Mouse (Mus musculus) hindbrain, embryonic 10.5 days (tissue): Measurements from ENCODE around the gene B4galt5. TPM values are rescaled to one million over a fixed set of nuclear protein-coding genes. Genes with fewer than 3 reads are reported as not detected.
A peak's percentile ranks its signal among the peaks of the same experiment; 100 is the strongest.

Experiments
- DNase-seq: peaks from one replicate; pipeline ENCODE4 v3.0.0-alpha.2; 2017; ENCODE audit warnings: low spot score
- H3K27ac ChIP-seq: fragments of 300-500 bp; sonication (generic); 2 replicates; pipeline ENCODE4 v1.5.1; 2016; ENCODE audit warnings: mild to moderate bottlenecking, moderate library complexity
- H3K27me3 ChIP-seq: fragments of 300-500 bp; sonication (generic); 2 replicates; pipeline ENCODE4 v1.6.1; 2016; ENCODE audit warnings: mild to moderate bottlenecking; ENCODE audit not compliant: poor library complexity, insufficient read depth, severe bottlenecking
- H3K36me3 ChIP-seq: fragments of 300-500 bp; sonication (generic); 2 replicates; pipeline ENCODE4 v1.6.1; 2016; ENCODE audit warnings: mild to moderate bottlenecking, moderate library complexity
- H3K4me1 ChIP-seq: fragments of 300-500 bp; sonication (generic); replicated peaks from 2 replicates; pipeline ENCODE4 v1.6.1; 2016; ENCODE audit warnings: mild to moderate bottlenecking
- H3K4me3 ChIP-seq: fragments of 300-500 bp; sonication (generic); 2 replicates; pipeline ENCODE4 v1.5.1; 2016; ENCODE audit warnings: mild to moderate bottlenecking, moderate library complexity
- H3K9me3 ChIP-seq: fragments of 300-500 bp; sonication (generic); 2 replicates; pipeline ENCODE4 v1.6.1; 2016; ENCODE audit warnings: mild to moderate bottlenecking, moderate library complexity
- WGBS: fragments of 180-500 bp; shearing (Covaris S2); methylation state at CpG from one replicate; pipeline ENCODE4 v1.1.7; 2016; 5-methylcytosine and 5-hydroxymethylcytosine counted together
- polyA plus RNA-seq: library from polyadenylated mRNA; unstranded; fragments of >200 nt; fragmentation: Nextera tagmentation; extraction: Ambion mirVana; gene quantifications from 2 replicates; pipeline ENCODE4 v1.2.1, GENCODE M21; 2016

Gene B4galt5
- polyA plus RNA-seq, 1 experiment from 2014 or later = 10.6 TPM

DNA sequence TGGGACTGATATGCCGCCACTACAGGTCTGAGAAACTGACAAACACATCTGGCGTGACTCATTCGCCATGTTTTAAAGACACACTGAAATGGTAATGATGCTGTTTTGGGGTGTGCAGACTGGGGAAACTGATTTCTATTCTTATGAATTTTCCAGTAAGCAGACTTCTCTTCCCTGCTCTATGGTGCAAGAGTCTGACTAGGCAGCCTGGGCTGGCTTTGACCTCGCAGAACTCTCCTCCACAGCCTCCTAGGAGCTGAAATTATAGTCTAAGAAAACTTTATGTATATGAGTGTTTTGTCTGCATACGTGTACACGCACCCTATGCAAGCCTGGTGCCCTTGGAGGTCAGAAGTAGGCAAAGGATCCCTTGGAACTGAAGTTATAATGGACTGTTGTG, 45.2 kb downstream of the B4galt5 start:
- no peak for DNase-seq
- H3K36me3 ChIP-seq = peaks cover 79% of the 10 kb centered on the region
- no peak overlapping the region for H3K4me3 ChIP-seq
- no peak overlapping the region for H3K27ac ChIP-seq
- H3K4me1 ChIP-seq = peaks cover 32% of the 10 kb centered on the region
- H3K9me3 ChIP-seq = no peaks in the 10 kb centered on the region
- WGBS = 93% methylated on average over 6 of the region's 6 CpGs
- H3K27me3 ChIP-seq = no peaks in the 10 kb centered on the region

DNA sequence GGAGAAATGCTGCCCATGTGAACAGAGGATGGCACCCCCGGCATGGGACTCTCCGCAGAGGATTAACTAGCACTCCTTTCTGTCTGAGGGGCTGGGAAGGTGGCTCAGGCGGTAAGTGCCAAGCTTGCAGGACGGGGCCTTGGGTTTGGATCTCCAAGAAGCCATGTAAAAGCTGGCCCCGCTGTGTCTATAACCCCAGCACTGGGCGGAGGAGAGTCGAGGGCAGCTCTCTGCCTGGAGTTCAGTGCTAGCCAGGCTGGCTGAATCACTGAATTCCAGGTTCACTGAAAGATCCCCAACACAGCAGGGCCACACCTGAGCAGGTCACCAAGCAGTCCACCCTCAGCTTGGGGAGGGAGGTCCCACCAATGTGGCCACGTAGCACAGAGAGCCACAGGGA, 45.8 kb downstream of the B4galt5 start:
- DNase-seq = no peak
- 92% methylated on average over 8 of the region's 8 CpGs for WGBS
- no peaks in the 10 kb centered on the region for H3K27me3 ChIP-seq
- no peak overlapping the region for H3K27ac ChIP-seq
- peaks cover 38% of the 10 kb centered on the region for H3K4me1 ChIP-seq
- H3K36me3 ChIP-seq = peaks cover 74% of the 10 kb centered on the region
- H3K9me3 ChIP-seq = no peaks in the 10 kb centered on the region
- no peak overlapping the region for H3K4me3 ChIP-seq

DNA sequence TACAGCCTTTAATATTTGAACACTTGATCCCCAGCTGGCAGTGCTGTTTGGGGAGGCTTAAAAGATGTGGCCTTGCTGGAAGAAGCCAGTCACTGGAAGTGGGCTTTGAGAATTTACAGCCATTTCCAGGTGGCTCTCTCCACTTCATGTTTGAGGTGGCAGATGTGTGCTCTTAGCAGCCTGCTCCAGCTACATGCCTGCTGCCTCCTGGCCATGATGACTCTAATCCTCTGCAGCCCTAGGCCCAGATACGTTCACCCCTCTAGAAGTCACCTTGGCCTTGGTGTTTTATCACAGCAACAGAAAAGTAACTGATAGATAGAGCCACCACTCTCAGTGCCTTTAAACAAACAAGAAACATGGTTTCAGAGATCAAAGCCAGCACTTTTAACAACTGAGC, 46.3 kb downstream of the B4galt5 start:
- WGBS = 82% methylated on average over 1 of the region's 1 CpGs
- DNase-seq = no peak
- peaks cover 74% of the 10 kb centered on the region for H3K36me3 ChIP-seq

DNA sequence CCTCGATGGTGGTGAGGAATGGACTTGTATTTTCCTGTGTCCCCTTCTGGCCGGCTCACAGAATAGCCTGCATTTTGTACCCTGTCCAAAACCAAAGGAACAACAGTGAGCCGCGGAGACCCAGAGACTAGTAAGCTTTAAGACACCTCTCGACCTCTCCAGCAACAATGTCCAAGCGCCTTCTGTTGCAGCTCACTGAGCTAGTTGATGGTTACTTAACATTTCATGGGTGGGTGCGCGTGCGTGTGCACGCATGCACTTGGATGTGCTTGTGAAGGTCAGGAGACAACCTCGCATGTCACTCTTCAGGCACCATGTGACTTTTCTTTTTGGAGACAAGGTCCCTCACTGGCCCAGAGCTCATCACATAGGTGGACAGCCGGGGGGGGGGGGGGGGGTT, 47.0 kb downstream of the B4galt5 start:
- Histone ChIP-seq H3K27me3 (no peaks in the 10 kb centered on the region), H3K9me3 (no peaks in the 10 kb centered on the region), H3K27ac (no peak overlapping the region), H3K4me1 (peaks cover 35% of the 10 kb centered on the region), H3K4me3 (no peak overlapping the region), H3K36me3 (peaks cover 70% of the 10 kb centered on the region)
- WGBS = 92% methylated on average over 12 of the region's 12 CpGs
- no peak for DNase-seq

More for the DNA sequence above, 46.3 kb downstream of the B4galt5 start:
- Histone ChIP-seq H3K27ac (no peak overlapping the region), H3K9me3 (no peaks in the 10 kb centered on the region), H3K4me1 (peaks cover 41% of the 10 kb centered on the region), H3K4me3 (no peak overlapping the region), H3K27me3 (no peaks in the 10 kb centered on the region)

DNA sequence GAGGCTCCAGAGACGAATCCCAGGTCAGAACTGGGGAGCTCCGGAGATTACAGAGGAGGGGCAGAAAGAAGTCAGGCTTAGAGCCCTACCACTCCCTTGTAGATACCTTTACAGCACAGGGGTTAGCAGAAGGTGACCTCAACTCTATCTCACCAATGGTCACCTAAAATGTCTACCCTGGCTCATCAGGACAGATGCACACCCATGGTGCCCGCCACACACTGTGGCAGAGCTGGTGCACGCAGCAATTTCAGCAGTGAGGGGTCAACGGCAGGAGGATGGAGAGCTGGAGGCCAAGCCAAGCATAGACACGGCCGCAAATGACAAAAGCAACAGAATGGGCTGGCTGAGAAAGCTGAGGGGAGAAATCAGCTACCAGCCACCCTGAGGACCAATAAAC, 47.4 kb downstream of the B4galt5 start:
- WGBS = 92% methylated on average over 7 of the region's 7 CpGs
- Histone ChIP-seq H3K9me3 (no peaks in the 10 kb centered on the region), H3K27ac (no peak overlapping the region), H3K27me3 (no peaks in the 10 kb centered on the region), H3K4me1 (peaks cover 31% of the 10 kb centered on the region), H3K36me3 (peaks cover 66% of the 10 kb centered on the region), H3K4me3 (no peak overlapping the region)
- no peak for DNase-seq

DNA sequence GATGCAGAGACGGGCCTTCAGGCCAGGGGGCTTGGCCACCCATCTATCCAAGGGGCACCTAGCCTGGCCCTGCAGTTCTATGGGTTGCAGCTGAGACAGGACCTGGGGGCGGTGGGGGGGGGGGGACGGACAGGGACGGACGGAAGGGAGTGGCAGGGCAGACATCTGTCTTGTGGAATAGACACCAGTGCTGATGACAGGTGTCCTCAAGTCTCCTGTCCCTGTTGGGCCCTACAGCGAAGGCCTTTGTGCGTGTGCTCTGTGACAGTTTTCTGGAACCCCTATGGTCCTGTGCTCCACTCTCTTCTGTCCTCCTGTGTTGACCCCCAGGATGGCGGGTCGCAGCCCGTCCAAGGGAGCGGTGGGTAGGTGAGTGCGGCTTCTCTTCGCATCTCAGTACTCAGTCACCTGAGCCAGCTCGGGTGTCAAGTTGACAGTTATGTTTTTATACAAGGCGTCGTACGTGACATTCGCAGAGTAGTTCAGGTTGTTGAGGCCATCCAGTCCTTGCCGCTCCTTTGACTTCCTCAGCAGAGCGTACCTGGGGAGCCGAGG, 48.0 kb downstream of the B4galt5 start:
- Histone ChIP-seq H3K4me3 (no peak overlapping the region), H3K36me3 (peaks cover 60% of the 10 kb centered on the region), H3K27me3 (no peaks in the 10 kb centered on the region), H3K4me1 (peaks cover 29% of the 10 kb centered on the region), H3K9me3 (no peaks in the 10 kb centered on the region), H3K27ac (no peak overlapping the region)
- WGBS = 89% methylated on average over 21 of the region's 21 CpGs
- DNase-seq = no peak

DNA sequence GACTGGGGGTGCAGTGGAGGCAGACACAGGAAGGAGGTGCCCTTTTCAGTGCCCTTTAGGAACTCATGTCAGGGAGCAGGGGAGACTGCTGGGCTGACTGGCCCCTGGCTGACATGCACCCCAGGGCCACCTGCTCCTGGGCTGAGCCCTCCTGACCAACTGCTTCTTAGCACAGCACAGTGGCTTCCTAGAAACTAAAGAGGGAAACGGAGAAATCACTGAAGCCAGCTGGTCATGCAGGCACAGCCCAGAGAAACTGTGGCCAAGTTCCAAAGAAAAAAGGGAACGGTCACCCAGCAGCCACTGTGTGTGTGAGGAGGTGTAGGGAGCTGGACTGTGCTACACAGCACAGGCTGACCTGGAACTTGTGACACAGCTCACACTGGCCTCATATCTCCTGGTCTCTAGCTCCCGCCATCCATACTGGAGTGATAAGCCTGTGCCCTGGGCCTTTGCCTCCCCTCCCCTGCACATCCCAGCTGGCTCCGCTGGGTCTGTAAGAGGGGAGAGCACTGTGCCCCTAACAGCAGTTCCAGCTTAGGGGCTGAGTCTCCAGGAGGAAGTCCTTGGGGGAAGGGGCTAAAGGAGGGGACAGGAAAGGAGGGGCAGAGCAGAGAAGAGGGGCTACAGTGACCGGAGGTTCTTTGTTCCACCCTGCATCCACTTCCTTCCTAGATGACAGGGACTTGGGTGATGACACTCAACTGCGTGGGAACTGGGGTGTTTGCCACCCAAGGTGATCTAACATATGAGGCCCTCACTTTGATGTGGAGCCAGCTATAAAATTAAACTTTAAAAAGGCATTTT, 48.9 kb downstream of the B4galt5 start:
- no peaks in the 10 kb centered on the region for H3K27me3 ChIP-seq
- H3K27ac ChIP-seq = peak overlapping the region; percentile 84
- H3K36me3 ChIP-seq = peaks cover 50% of the 10 kb centered on the region
- peaks cover 35% of the 10 kb centered on the region for H3K4me1 ChIP-seq
- H3K9me3 ChIP-seq = no peaks in the 10 kb centered on the region
- H3K4me3 ChIP-seq = no peak overlapping the region
- DNase-seq = no peak
- 77% methylated on average over 6 of the region's 6 CpGs for WGBS

DNA sequence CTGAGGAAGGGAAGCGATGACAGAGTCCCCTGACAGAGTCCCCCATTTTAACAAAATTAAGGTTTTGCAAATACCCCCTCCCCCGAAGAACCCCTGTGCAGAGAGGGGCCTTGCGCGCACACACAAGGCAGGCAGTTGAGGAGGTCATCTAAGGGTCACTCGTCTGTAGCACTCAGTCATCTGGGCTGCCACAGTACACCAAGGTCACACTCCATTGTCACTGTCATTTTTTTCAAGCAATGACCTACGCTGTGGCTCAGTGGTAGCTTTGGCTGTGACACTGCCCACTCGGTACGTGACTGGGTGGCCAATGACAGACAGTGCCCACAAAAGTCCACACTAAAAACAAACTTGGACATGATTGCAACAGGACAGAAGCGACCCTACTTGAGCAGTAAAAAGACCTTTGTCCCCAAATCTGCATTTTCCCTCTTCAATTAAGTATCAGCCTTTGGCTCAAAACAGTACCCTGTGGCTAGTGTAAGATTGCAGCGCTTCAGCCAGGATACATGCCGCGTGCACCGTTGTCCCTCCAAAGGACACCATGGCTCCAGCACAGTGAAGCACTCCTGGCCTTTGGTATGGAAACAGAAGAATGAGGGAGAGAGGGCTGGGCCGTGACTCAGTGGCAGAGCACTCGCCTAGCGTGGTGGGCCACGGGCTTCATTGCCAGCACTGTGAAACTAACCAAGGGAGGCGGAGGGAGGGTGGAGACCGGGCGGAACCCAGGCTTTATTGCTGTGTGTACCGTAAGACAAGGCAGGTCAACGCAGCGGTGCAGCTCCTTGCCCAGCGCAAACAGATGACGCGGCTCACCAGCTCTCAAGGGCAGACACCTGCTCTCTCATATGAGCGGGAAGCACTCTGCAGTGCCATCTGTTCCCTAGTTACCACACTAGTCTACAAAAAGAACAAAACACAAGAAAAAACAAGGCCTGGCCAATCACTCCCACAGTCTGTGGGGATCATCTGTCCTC, 50.0 kb downstream of the B4galt5 start:
- Histone ChIP-seq H3K4me3 (0 out of 2 replicates have a peak overlapping the region, but pooled peaks have one; percentile 6), H3K27me3 (no peaks in the 10 kb centered on the region), H3K36me3 (peaks cover 41% of the 10 kb centered on the region), H3K4me1 (peaks cover 45% of the 10 kb centered on the region), H3K27ac (peak overlapping the region; percentile 84), H3K9me3 (no peaks in the 10 kb centered on the region)
- DNase-seq = peak; percentile 25
- 76% methylated on average over 27 of the region's 27 CpGs for WGBS

DNA sequence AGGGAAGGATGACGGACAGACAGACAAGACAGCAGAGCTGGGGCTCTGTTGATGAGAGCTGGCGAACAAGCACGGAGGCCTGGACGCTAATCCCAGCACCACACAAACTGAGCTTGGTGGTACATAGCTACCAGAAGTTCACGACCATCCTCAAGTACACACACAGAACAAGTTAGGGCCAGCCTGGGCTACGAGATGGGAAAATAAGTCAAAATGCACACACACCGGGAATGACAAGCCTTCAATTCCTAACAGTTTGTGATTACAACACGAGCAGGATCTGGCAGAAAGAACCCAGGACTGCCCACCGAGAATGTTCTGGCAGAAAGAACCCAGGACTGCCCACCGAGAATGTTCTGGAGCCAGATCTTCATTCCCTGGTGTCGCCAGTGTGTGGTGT, 51.0 kb downstream of the B4galt5 start:
- no peaks in the 10 kb centered on the region for H3K27me3 ChIP-seq
- H3K27ac ChIP-seq = peak overlapping the region; percentile 50; the same call in 1 of the 2 replicates
- no peaks in the 10 kb centered on the region for H3K9me3 ChIP-seq
- H3K4me3 ChIP-seq = no peak overlapping the region
- H3K36me3 ChIP-seq = peaks cover 34% of the 10 kb centered on the region
- H3K4me1 ChIP-seq = peaks cover 46% of the 10 kb centered on the region
- DNase-seq = no peak
- 95% methylated on average over 11 of the region's 11 CpGs for WGBS

DNA sequence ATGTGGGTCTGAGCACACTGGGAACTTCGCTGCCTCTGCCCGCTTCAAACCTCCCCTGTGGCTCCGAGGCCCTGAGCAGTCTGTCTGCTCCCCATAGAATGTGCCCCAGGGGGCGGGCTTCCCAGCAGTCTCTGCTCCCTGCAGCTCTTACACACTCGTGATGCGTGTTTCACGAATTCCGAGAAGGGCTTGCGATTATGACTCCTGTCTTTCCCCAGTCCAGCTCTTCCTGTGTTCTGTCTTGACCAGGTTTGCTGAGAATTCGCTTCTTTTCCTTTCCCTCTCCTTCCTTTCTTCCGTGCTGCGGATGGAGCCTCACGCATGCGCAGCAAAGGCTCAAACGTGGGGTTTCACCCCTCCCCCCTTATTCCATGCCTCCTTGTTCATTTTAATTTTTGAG, 54.1 kb downstream of the B4galt5 start:
- DNase-seq = no peak
- WGBS = 58% methylated on average over 15 of the region's 15 CpGs
- peaks cover 55% of the 10 kb centered on the region for H3K4me1 ChIP-seq

DNA sequence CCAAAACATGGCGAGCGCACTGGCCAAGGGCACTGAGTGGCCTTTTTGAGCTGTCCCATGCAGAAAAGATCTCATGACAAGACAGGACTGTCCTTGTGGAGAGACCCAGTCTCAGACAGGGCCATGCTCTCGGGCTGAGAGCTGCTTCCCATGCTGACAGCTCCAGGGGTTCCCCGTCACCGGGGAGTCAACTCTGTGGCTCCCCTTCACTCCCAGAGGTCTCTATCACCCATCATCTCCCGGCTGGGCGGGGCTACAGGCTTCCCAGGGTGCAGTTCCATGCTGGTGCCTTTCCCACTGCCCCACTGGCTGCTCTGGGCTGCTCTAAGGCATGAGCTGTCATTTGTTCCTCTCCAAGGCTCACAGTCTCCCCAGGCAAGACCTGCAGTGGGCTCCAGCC, 54.8 kb downstream of the B4galt5 start:
- 75% methylated on average over 7 of the region's 7 CpGs for WGBS
- Histone ChIP-seq H3K27me3 (no peaks in the 10 kb centered on the region), H3K27ac (peak overlapping the region; percentile 71), H3K36me3 (peaks cover 3% of the 10 kb centered on the region), H3K4me1 (peaks cover 47% of the 10 kb centered on the region), H3K4me3 (no peak overlapping the region), H3K9me3 (no peaks in the 10 kb centered on the region)
- DNase-seq = no peak

More for the DNA sequence above, 54.1 kb downstream of the B4galt5 start:
- H3K27me3 ChIP-seq = no peaks in the 10 kb centered on the region
- peak overlapping the region; percentile 71 for H3K27ac ChIP-seq
- H3K9me3 ChIP-seq = no peaks in the 10 kb centered on the region
- no peak overlapping the region for H3K4me3 ChIP-seq
- peaks cover 10% of the 10 kb centered on the region for H3K36me3 ChIP-seq

DNA sequence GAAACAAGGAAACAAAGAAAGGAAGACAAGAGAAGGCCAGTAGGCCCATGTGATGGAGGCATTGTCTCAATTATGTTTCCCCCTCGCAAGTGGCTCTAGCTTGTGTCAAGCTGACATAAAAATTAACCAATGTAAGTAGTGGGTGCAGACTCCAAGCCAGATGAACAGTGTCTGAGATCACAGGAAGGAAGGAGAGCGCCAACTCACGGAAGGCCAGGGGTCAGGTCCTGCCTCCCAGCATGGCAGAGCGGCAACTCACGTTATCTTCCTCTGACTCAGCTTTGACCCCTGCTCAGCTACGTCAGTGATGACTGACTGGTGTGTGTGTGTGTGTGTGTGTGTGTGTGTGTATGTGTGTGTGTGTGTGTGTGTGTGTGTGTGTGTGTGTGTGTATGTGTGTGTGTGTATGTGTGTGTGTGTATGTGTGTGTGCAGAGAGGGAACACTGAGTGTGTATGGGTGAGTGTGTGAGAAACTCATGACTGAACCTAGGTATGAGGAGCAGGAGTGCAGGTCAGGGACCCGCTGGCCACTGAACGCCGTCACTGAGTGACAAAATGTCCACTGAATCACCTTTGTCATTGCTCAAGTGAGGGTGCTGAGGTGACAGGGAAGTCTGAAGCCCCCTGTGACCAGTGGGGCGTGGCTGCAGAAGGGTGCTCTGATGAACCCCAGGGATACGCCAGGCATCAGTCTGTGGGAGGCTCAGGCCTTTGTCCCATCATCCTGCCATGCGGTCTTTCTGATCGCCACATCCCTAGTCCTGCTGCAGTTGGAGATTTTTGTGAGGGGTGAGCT, 55.5 kb downstream of the B4galt5 start:
- no peak for DNase-seq
- Histone ChIP-seq H3K27ac (peak overlapping the region; percentile 24), H3K4me1 (peaks cover 40% of the 10 kb centered on the region), H3K36me3 (no peaks in the 10 kb centered on the region), H3K4me3 (no peak overlapping the region), H3K27me3 (no peaks in the 10 kb centered on the region), H3K9me3 (no peaks in the 10 kb centered on the region)
- WGBS = 73% methylated on average over 13 of the region's 13 CpGs
